Mouse (Mus musculus): ENCODE data around the gene Ly6g6c.
"Not testable (repeated sequence)": the region's sequence is repeated elsewhere in the genome, so short reads cannot be mapped to it uniquely, and the experiment has no call there.

Gene Ly6g6c

GRCm38 (mm10) chr17:35031272-35031671 is 33.9 kb upstream of the Ly6g6c start:
- no peak for DNase-seq (ENCODE audit: low spot score in 2 of 2)

GRCm38 (mm10) chr17:35031880-35032279 is 33.3 kb upstream of the Ly6g6c start:
- DNase-seq (ENCODE audit: low spot score in 2 of 2): no peak

- no peak for DNase-seq (ENCODE audit: low spot score in 2 of 2)
Measured at GRCm38 (mm10) chr17:35032323-35032870, 32.8 kb upstream of the Ly6g6c start.

- DNase-seq (ENCODE audit: low spot score in 2 of 2): not testable (repeated sequence)
Measured at GRCm38 (mm10) chr17:35033703-35034102, 31.5 kb upstream of the Ly6g6c start.

GRCm38 (mm10) chr17:35034896-35035295 is 30.3 kb upstream of the Ly6g6c start:
- DNase-seq (ENCODE audit: low spot score in 2 of 2): no peak

- DNase-seq (ENCODE audit: low spot score in 2 of 2): no peak
Measured at GRCm38 (mm10) chr17:35039121-35039873, 25.9 kb upstream of the Ly6g6c start.

- DNase-seq (ENCODE audit: low spot score in 2 of 2): no peak
Measured at GRCm38 (mm10) chr17:35043794-35044193, 21.4 kb upstream of the Ly6g6c start.

- no peak for DNase-seq (ENCODE audit: low spot score in 2 of 2)
Measured at GRCm38 (mm10) chr17:35044904-35045806, 20.0 kb upstream of the Ly6g6c start.

GRCm38 (mm10) chr17:35045807-35046680 is 19.1 kb upstream of the Ly6g6c start:
- no peak for DNase-seq (ENCODE audit: low spot score in 2 of 2)

GRCm38 (mm10) chr17:35046681-35047455 is 18.3 kb upstream of the Ly6g6c start, which contains the start of gene Msh5:
Gene Msh5, minus strand, starts transcription at chr17:35046745.
- peak; percentile 97 to 98 for DNase-seq (ENCODE audit: low spot score in 2 of 2)

- no peak for DNase-seq (ENCODE audit: low spot score in 2 of 2)
Measured at GRCm38 (mm10) chr17:35047688-35048087, 17.5 kb upstream of the Ly6g6c start.

GRCm38 (mm10) chr17:35048149-35048931 is 16.8 kb upstream of the Ly6g6c start:
- DNase-seq (ENCODE audit: low spot score in 2 of 2): no peak

GRCm38 (mm10) chr17:35048932-35049440 is 16.2 kb upstream of the Ly6g6c start:
- DNase-seq (ENCODE audit: low spot score in 2 of 2): no peak

GRCm38 (mm10) chr17:35049561-35050016 is 15.6 kb upstream of the Ly6g6c start, which contains the start of gene Clic1:
Gene Clic1, plus strand, starts transcription at chr17:35049966.
- DNase-seq (ENCODE audit: low spot score in 2 of 2): peak; percentile 57 to 63

GRCm38 (mm10) chr17:35050126-35050750 is 14.9 kb upstream of the Ly6g6c start:
- peak; percentile 85 to 86 for DNase-seq (ENCODE audit: low spot score in 2 of 2)

GRCm38 (mm10) chr17:35051156-35052086 is 13.8 kb upstream of the Ly6g6c start:
- peak; percentile 92 to 95 for DNase-seq (ENCODE audit: low spot score in 2 of 2)

GRCm38 (mm10) chr17:35052271-35052798 is 12.9 kb upstream of the Ly6g6c start:
- DNase-seq (ENCODE audit: low spot score in 2 of 2): no peak
